Mouse (Mus musculus): ENCODE results near the gene Rgcc.

Gene Rgcc

DNA sequence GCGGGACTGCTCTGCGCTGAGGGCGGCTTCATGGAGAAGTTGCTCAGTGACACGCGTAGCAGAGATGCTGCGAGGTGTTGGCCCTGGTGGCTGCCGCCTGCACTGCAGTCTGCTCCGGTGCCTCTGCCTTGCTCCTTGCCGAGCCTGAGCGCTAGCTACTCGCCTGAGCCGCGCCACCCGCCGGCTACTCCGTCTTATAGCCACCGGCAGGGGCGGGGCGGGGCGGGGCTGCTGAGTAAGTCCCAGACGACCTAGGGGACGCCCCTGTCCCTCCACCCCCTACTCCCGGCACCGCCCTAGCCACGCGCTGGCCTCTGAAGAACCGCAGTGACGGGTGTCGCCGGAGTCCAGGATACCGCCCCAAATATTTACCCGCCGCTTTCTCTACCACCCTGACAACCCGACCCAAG, at the start of gene Rgcc:
Rgcc (minus strand) TSS at position 180 of the 410 bp plus-strand sequence.
- peak; percentile 95 to 96 for DNase-seq

DNA sequence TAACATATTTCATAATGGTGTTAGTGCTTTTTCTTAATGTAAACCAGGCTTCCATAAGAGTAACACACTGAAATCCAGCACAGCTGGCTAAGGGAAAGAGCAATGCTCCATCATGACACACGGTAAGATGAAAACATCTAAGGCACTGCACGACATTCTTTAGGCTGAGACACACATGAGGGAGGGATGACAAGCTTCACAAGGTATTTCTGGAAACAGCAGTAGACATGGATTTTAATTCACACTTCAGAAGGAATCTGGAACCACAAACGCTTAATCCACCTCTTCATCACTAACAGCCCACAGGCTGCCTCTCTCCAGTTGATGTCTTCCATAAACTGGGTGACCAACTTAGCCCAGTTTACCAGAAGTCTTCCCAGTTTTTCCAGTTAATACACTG, 44.9 kb upstream of the Rgcc start:
- DNase-seq = no peak

DNA sequence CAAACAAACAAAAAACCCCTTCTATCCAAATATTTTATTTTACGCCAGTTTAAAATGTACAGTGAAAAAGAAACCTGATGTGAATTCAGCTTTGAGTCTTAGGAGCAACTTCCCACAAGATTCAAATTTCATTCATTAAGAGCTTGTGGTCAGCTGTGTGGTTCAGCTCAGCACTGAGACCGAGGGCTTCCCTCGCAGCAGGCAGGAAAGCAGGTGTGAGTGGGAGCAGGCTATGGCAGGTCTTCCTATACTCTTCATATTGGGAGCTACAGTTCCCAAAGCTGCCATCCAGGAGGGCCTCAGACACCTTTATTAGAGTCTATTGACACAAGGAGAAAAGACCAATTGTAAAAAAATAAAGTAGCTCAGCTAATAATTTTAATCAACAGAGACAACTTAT, 34.2 kb upstream of the Rgcc start:
- no peak for DNase-seq

DNA sequence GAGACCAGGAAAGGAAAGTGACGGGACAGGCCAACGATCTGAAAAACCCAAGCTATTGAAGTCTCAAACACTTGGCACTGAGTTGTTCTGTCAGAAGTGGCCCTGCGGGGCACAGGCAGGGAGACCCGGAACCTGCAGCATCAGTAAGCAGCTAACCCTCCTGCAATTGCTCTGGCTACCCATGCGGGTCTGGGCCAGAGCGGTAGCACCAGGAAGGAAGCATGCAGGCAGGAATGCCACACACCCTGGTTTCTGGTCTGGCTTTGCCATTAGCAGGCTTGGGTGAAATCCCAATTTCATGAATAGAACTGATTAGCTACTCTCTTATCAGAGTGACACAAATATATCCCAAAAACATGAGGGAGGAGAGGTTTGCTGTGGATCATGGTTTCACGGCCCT, 30.5 kb upstream of the Rgcc start:
- DNase-seq = no peak

DNA sequence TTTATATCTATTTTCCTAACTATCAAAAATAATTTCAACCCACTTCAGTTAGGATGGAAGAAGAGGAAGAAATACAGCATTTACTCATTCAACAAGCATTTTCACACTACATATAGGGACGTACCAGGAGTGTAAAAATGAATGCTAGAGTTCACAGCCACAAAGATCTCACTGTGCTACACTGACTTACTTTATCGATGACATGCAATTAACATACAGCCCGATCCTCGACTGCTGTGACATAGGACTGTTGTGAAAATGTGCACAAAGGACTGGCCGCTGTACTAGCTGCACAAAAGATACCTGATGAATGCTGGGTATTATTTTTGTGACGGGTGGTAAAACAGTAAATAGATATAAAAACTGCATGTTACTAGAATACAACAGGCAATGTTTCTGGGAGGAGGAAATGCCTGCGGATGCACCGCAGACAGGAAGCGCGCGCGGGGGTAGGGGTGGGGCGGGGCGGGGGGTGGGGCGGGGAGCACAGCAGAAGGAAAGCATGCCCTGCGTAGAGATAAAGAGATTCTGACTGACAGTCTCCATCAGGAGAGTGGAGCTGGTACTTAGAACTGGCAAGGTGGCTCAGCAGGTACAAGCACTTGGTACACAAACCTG, 29.6 kb upstream of the Rgcc start:
- no peak for DNase-seq

DNA sequence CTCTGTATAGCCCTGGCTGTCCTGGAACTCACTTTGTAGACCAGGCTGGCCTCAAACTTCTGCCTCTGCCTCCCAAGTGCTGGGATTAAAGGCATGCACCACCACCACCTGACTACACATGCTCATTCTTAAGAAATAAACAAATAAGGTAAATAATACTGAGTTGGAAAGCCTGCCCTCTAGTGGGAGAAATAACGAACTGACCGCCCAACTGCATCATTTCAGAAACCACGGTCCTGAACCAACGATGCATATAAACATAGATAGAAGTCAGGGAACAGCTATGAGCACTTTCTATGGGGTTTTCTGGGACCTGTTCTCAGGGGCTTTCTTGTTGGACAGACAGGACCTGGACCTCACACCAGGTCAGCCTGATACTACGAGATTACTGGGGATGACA, 25.6 kb upstream of the Rgcc start:
- DNase-seq = peak; percentile 32 to 62

DNA sequence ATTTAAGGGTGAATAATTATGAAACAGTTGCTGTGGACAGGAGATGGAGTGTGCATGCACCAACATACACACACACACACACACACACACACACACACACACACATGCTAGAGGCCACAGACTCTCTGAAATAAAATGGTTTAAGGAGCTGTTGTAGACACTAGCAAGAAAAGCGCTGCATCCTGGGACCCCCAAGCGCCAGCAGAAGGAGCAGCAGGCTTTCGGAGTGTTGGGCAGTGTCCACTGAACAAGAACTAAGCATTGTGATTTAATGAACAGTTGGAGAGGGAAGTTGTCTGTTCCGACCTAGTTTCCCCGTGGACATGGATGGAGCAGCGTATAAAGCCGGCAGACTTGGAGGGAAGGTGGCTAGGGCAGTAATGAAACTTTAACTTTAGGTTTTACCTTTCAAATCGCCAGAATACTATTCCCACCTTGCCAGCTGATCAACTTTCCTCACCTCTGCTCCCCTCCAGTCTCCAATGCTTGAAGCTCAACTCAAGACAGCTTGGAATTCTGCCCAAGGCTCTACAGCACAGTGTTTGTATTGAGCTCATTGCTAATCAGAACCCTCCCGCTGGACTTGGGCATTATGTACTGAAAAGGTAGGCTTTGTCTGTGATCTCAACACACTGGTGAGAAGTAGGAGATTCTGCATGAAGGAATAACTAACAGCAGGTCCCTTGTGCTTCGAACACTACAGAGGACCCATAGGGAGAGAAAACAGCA, 22.8 kb upstream of the Rgcc start:
- DNase-seq = no peak

DNA sequence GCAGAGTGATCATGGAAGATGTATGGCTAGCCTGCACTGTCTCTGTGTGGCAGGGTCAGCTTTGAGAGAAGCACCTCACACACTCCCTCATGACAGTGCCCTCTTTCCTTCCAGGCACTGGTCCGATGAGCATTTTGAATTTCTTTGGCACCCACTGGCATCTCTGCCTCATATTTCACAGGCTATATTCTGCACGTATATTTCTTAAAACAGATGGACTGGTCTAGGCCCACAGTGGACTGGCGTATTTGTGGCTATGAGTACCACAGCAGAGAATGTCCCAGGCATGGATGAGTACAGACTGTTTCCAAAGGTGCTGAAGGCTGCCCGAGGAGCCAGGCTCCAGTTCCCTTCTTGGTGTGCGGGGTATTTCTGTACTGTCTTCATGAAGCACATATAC, 20.4 kb upstream of the Rgcc start:
- DNase-seq = no peak

DNA sequence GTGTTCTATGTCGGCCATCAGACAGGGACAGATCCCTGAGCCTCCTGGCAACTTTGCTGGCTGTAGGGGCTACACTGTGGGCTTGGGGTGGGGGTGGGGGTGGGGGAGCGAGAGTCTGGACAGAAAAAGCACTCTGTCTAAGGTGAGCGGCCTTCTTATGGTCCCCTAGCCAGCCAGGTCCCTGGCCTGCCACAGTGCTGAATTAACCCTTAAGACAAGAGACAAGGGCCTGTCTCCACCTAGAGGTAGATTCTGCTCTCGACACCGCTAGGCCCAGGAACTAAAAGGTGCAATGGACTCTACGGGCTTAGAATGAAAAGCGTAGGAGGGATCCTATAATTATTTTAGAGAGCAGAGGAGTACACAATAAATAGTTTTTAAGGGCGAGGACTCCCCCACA, 19.7 kb upstream of the Rgcc start:
- no peak for DNase-seq

DNA sequence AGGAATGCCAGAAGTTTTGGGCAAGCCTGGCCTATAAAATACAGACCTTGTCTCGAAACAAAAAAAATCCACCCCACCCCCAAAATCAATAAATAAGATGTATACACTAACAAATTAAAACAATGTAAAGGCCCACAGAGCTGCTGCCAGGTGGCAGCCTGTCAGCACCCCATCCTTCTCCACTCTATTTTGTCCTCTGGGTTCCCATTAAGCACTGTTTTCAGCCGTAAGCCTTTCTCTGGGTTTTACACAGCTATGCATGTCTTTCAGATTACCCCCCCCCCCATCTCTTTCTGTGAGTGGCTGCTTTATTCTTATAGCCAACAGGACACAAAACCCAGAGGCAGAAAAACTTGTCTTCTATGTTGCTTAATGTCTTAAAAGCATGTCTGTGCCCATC, 16.2 kb upstream of the Rgcc start:
- DNase-seq = no peak

DNA sequence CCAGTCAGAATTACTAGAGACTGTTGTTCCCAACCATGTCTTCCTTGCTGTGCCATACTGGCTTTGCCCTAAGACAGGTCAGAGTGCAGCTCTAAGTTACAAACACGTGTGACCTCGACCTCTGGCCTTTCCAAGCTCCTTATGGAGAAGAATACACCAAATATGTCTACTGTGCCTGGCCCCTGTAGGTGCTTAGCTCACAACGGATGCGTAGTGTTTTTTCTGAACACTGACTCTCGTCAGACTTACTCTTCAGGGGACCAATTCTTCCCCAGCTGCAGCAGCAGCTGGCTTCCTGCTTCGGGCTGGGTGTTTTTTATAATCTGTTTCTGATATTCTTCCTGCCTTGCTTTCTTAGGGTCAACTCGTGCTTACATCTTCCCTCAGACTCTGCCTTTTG, 14.4 kb upstream of the Rgcc start:
- DNase-seq = no peak

DNA sequence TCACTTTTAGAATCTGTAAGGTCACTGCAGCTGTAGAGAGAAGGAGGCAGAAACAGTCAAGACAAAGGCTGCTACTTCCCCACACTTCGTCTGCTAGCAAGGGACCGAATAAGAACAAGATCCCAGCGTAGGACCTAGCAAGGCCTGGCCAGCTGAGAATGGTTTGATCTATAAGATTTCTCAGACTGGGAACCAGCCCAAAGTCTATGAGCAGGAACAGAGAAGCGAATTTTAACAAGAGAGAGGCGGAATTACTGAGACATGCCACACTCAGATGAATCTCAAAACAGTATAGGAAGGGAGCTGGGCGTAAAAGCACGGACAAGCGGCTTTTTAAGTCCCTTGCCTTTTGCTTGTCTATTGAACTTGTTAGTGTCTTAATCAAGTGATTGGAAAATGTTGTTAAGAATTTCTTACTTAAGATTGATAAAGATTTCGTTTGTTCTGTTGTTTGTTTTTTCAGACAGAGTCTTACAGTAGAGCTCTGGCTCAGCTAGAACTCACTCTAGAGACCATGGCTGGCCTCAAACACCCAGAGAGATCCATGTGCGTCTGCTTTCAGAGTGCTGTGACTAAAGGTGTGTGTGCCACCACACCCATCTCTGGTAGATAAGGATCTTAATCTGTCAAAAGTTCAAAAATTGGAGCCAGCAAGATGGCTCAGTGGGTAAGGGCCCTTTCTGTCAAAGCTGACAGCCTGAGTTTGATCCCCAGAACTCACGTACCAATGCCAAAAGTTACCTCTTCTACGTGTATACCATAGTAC, 13.0 kb upstream of the Rgcc start:
- no peak for DNase-seq

DNA sequence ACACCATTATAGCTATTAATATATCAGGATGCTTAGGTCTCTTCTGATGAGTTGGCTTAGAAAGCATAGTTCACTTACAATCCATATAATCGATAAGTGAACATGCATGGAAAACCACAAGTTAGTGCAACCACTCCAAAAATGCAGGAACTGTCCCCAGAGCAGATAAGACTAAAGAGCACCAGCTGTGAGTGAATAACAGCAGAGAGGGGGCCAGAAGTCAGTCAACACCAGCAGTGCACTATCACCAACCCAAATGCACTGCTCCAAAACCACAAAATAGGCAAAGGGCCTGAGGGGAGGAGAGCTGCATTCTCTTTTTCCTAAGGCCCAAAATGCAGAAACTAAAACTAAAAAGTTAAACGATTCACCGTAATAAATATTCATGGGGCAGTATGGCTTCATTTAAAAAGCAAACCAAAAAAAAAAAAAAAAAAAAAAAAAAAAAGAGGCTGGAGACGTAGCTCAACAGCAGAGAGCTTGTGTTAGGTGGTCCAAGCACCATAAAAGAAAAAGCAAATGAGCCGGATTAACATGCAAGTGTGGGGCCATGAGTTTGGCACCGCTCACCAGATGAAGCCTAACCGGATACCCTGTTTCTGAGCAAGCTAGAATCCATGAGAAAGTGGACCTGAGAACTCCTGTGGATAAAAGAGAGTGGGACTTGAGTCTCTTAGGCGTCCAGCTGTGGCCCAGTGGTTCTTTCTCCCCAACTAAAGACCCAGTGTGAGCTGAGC, 12.2 kb upstream of the Rgcc start:
- DNase-seq = no peak

DNA sequence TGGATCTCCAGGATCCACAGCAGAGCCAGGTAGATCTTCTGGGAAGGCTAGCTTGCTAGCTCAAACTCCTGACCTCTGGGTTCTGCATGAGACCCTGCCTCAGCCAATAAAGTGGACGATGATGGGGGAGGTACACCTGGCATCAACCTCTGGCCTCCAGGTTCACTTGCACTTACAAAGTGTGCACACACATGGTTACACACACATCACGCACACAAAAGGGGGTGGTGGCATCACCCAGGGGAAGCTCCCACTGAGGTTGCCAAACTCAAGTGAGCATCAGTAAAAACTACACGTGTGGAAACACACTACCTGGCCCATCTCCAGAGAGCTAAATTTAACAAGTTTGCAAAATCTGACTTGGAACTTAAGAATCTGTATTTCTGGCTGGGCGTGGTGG, 11.3 kb upstream of the Rgcc start:
- no peak for DNase-seq

DNA sequence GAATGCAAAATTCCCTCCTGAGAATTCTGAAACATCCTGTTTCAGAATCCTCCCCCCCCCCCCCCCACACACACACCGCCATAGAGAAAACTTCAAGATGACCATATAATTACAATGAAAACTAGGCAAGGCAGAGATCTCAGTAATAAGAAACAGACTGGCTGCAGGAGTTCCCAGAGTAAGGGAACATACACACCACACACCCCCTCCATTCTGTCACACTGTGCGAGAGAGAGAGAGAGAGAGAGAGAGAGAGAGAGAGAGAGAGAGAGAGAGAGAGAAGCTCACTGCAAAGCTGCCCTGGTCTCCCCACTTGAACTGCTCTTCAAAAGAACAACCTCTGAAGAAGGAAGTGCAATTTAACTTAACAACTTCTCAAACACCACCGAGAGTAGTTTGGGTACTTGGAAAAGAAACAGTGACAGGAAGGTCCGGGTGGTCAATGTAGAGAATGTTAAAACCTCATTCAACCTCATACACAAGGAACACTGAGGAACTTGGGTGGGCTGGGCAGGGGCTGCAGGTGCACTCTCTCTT, 10.5 kb upstream of the Rgcc start:
- no peak for DNase-seq

DNA sequence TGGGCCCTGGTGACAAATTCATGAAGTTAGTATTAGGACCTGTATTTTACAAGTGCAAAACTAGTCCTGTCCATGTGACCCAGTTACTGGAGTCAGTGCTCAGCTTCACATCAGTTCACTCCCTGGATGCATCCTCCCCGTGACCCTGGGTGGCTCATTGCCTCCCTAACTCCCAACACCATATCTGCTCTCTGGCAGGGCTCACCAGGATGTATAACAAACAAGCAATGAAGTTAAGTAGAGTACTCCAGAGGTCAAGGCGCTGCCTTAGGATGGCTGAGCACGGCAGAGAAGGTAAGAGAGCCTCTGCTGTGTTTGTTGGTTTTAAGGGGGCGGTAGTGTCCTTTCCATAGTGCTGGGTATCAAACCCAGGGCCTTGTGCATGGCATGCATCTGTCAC, 7.7 kb upstream of the Rgcc start:
- no peak for DNase-seq

DNA sequence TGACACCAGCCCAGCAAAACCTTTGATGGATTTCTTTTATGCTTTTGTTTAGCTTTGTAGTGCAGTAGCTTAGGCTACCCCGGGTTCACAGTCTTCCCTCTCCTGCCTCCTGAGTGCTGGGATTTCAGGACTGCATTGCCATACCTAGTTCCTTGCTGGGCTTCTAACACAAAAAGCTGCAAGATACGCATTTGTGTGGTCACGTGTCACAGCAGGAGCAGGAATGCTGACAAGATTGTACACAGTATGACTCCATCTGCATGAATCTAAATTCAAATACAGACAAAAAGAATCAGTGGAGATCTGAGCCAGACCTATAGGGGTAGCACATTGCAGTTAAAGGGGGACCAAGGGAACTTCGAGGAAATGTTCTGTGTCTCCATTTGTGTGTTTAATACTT, 6.9 kb upstream of the Rgcc start:
- no peak for DNase-seq

DNA sequence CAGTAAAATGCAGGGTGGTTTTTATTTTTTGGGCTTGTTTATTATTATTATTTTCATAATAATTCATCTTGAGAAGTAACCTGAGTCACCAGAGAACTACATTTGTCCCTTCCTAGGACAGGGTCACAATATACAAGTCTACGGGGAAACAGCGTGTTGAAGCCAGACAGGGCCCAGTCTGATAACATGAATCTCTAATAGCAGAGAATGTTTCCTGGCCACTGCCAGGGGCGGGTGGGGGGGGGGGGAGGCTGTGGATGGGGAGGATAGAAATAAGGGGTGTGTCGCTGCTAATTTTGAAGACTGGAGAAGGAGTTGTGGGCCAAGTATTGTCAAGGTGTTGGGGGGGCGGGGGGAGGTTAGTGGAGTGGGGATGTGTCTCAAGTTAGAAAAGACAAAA, 6.5 kb upstream of the Rgcc start:
- DNase-seq = no peak

DNA sequence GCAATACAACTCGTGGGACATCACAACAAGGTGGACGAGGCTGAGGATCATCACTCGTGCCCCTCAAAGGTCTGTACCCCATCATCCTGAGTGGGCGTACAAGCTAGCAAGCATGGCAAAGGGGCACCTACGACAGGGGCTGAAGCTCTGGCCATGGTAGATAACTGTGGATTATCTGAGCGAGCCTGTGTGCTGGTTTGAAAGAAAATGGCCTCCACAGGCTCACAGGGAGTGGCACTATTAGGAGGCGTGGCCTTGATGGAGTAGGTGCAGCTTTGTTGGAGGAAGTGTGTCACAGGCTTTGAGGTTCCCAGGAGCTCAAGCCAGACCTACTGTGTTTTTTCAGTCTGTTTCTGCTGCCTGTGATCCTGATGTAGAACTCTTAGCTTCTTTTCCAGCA, 5.7 kb upstream of the Rgcc start:
- no peak for DNase-seq

DNA sequence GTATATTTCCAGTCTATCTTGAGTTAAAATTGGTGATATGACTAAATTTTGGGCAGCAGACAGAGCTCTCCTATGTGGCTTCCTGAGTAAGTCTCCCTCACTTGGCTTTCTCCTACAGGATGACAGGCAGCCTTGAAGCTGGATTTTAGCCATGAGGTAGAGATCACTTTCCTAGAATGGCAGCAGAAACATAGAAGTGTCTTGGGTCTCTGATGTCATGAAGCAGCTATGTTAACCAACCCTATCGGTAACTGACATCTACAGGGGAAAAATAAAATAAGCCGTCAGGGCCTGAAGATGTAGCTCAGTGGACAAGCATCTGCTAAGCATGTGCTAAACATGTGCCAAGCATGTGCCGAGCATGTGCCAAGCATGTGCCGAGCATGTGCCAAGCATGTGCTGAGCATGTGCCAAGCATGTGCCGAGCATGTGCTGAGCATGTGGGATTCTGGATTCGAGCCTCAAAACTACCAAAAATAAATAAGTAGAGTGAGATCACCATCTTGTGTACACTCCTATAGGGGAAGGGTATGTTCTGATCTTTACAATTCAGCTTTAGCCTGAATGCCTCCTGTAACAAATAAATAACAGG, 3.5 kb upstream of the Rgcc start:
- no peak for DNase-seq

DNA sequence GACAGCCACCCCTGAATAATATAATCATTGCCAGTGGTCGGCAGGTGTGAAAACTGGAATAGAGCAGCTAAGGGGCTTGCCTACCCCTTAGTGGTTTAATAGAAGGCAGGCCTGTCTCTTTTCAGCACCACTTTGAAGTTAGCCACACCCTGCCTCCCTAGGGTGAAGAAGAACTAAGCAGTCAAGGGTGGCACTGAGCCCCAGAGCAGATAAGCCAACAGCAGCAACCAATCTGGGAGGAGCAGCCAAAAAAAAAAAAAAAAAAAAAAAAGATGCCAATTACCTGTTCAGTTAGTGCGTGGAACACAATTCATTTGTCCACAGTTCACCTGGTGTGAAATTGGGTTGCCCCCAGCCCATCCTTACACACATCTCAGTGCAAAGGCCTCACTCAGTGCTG, 1.7 kb upstream of the Rgcc start:
- DNase-seq = no peak

DNA sequence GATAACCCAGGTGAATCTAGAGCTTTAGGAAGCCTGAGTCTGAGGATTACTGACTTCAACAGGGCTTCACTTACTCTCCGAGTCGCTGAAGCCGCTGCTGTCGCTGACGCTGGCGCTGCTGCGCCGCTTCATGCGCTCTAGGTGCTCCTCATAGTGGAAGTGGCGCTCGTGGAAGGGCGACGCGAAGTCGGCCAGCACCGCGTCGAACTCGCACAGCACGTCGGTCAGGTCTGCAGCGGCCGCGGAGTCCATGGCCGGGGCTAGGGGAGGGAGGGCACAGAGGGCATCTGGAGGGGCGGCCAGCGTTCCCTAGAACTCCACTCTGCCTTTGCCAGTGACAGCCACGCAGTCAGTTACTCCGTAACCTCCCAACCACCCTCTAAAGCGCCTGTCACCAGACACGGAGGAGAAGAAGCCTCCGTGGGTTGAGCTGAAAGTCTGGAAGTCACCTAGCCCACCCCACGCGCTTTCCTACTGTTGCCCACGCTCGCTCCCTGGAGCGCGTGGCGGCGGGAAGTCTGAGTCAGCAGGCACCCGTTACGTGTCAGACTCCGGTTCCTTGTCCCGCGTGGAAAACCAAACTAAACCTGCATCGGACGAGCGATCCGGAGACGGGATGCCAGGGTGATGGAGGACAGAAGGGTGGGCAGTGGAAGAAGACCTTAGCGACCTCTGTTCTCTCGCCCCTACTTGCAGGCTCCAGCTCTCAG, 649 bp downstream of the Rgcc start:
- DNase-seq = peak; percentile 33 to 52
